Mouse (Mus musculus): ENCODE measurements around the gene Tshz2. TPM values are rescaled to one million over a fixed set of nuclear protein-coding genes. Genes with fewer than 3 reads are reported as not detected.

The Tshz2 gene
- polyA plus RNA-seq, 1 experiment from 2014 or later = 8.4 TPM

DNA sequence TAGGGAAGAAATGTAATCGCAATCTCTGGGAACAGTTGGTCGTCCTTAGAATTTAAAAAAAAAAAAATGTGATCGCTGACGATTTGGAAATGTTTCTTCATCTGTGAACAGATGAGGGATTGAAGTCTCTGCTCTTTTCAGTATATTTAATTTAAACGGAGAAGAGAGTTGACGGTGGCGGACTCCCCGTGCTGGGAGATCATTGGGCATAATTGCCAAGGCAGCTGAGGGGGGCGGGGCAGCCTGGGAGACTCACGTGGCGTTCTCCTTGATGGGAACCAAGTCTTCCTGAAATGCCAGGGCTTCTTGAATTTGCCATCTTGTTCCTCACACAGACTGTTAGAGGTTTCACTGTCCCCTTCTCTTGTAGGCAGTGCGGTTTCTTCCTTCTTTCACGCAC is 404.5 kb downstream of the Tshz2 start:
- H3K9me3 ChIP-seq = no peaks in the 10 kb centered on the region
- H3K36me3 ChIP-seq (replicated peaks) = no peaks in the 10 kb centered on the region
- H3K27me3 ChIP-seq = peaks cover 60% of the 10 kb centered on the region
- H3K27ac ChIP-seq = no peak overlapping the region
- peaks cover 17% of the 10 kb centered on the region; the same call in 1 of the 2 replicates for H3K4me1 ChIP-seq
- ATAC-seq (ENCODE audit: low FRiP score) = peak; percentile 58; the same call in 1 of the 2 replicates
- no peak overlapping the region for H3K4me2 ChIP-seq
- 50% methylated on average over 13 of the region's 13 CpGs for WGBS
- H3K9ac ChIP-seq = no peak overlapping the region
- H3K4me3 ChIP-seq (replicated peaks) = no peak overlapping the region

DNA sequence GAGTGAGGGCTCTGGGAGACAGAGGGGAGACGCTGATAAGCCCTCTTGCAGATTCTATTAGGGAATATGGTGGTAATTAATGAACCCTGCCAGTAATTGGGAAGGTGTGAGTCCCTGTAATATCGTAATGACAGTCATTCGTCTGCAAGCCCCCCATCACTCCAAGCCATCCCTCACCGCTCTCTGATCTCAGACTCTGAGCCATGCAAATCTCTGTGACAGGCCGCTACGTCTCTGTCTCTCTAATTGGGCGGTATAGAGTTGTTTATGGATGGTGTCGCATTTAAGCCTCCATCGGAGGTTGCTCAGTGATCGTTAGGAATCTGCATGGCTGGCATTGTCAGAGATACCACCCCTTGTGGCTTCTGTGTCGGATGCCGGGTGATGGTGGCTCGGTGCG is 407.0 kb downstream of the Tshz2 start:
- Histone ChIP-seq H3K36me3 (replicated peaks) (no peaks in the 10 kb centered on the region), H3K4me1 (peaks cover 15% of the 10 kb centered on the region; the same call in 1 of the 2 replicates), H3K4me2 (no peak overlapping the region), H3K9me3 (no peaks in the 10 kb centered on the region), H3K9ac (no peak overlapping the region), H3K27me3 (peaks cover 49% of the 10 kb centered on the region), H3K4me3 (replicated peaks) (no peak overlapping the region), H3K27ac (no peak overlapping the region)
- WGBS = 54% methylated on average over 14 of the region's 14 CpGs
- ATAC-seq (ENCODE audit: low FRiP score) = no peak

DNA sequence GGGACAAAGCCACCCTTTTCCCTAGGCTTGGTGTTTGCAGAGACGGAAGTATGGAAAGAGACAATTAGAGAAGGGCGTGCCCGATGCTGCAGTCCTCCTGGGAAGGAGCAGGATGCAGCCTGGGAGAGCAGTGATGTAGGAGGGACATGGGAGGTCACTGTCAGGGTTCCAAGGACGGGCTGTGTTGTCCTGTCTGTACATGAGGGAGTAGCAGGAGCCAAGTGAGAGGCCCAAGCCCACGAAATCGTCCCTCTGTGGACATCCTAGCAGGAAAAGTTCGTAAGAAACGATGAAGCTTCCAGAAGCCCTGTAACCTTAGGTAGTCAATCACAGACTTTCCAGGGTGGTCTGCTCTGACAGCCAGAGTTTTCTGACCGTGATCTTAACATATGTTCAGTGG is 408.3 kb downstream of the Tshz2 start:
- 72% methylated on average over 9 of the region's 9 CpGs for WGBS
- Histone ChIP-seq H3K27me3 (peaks cover 49% of the 10 kb centered on the region), H3K27ac (no peak overlapping the region), H3K9ac (no peak overlapping the region), H3K4me2 (no peak overlapping the region), H3K4me3 (replicated peaks) (no peak overlapping the region), H3K4me1 (peaks cover 14% of the 10 kb centered on the region; the same call in 1 of the 2 replicates), H3K36me3 (replicated peaks) (no peaks in the 10 kb centered on the region), H3K9me3 (peaks cover 4% of the 10 kb centered on the region; the same call in 1 of the 2 replicates)
- no peak for ATAC-seq (ENCODE audit: low FRiP score)

DNA sequence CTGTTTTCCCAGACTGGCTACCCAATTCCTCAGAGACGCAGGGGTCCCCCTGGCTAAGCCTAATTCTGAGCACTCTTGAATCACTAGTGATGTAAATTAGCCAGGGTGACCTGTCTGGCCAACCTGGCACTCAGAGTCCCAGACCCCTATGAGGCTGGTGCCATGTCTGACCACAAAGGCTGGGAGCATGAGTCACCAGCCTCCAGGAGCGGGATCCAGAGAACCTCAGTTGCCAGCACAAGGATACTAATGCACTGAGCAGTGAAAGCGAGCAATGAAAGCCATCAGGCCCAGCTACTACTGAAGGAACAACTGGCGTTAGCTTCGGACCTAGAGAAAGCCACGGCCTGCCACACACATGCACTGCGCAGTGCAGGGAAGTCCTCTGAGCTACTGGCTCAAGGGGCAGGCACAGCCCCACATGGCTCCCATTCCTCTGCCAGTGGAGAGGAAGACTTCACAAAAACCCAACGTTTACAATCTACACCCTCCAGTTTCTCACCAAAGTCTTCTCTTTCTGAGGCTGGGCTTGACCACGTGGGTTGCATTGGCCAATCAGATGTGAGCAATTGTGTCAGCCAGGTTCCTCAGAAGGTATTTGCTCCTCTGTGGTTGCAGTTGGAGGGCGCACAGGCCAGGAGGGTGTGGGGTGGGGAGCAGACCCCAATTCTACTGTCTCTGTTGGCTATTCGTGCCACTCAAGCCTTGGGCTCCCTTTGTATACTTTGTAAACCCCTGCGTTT is 409.8 kb downstream of the Tshz2 start:
- Histone ChIP-seq H3K4me1 (peaks cover 6% of the 10 kb centered on the region; the same call in 1 of the 2 replicates), H3K27ac (no peak overlapping the region), H3K27me3 (peaks cover 49% of the 10 kb centered on the region), H3K36me3 (replicated peaks) (no peaks in the 10 kb centered on the region), H3K4me2 (no peak overlapping the region), H3K4me3 (replicated peaks) (no peak overlapping the region), H3K9ac (no peak overlapping the region), H3K9me3 (peaks cover 4% of the 10 kb centered on the region; the same call in 1 of the 2 replicates)
- no peak for ATAC-seq (ENCODE audit: low FRiP score)
- 85% methylated on average over 12 of the region's 12 CpGs for WGBS

DNA sequence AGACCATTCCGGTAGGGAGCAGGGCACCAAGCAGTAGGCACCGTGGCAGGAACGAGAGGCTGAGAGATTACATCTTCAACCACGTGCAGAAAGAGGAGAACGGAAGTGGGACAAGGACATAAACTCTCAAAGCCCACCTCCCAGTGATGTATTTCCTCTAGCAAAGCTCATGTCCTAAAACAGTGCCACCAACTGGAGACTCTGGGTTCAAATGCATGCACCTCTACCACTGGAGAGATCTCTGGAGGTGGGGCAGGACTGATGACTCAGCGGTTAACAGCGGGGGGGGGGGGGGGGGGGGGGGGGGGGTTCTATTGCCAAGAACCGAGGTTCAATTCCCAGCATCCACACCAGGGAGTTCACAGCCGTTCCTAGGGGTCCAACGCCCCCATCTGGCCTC is 410.5 kb downstream of the Tshz2 start:
- Histone ChIP-seq H3K9ac (no peak overlapping the region), H3K27ac (no peak overlapping the region)
- WGBS = 81% methylated on average over 10 of the region's 10 CpGs

DNA sequence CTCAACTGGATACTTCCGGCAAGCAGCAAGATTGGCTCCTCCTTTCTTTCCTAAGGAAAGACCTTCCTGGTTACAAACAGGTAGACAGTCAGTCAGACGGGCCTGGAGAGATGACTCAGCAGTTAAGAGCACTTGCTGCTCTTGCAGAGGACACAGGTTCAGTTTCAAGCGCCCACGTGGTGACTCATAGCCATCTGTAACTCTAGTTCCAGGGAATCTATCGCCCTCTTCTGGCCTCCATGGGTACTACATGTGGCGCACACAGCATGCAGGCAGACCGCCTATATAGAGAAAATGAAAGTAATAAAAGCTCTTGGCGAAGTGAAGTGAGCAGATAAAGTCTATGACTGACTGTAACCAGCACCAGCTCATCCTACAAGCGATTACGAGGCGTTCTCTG is 413.1 kb downstream of the Tshz2 start:
- no peak overlapping the region for H3K9ac ChIP-seq
- peaks cover 4% of the 10 kb centered on the region; the same call in 1 of the 2 replicates for H3K9me3 ChIP-seq
- ATAC-seq (ENCODE audit: low FRiP score) = no peak
- H3K36me3 ChIP-seq (replicated peaks) = no peaks in the 10 kb centered on the region
- no peak overlapping the region for H3K4me2 ChIP-seq
- WGBS = 82% methylated on average over 11 of the region's 11 CpGs
- H3K27ac ChIP-seq = no peak overlapping the region
- peaks cover 32% of the 10 kb centered on the region for H3K27me3 ChIP-seq
- no peak overlapping the region for H3K4me3 ChIP-seq (replicated peaks)
- no peaks in the 10 kb centered on the region for H3K4me1 ChIP-seq

More for the DNA sequence above, 410.5 kb downstream of the Tshz2 start:
- Histone ChIP-seq H3K4me3 (replicated peaks) (no peak overlapping the region), H3K4me2 (no peak overlapping the region), H3K27me3 (peaks cover 48% of the 10 kb centered on the region), H3K9me3 (peaks cover 4% of the 10 kb centered on the region; the same call in 1 of the 2 replicates), H3K4me1 (peaks cover 6% of the 10 kb centered on the region; the same call in 1 of the 2 replicates), H3K36me3 (replicated peaks) (no peaks in the 10 kb centered on the region)
- no peak for ATAC-seq (ENCODE audit: low FRiP score)

DNA sequence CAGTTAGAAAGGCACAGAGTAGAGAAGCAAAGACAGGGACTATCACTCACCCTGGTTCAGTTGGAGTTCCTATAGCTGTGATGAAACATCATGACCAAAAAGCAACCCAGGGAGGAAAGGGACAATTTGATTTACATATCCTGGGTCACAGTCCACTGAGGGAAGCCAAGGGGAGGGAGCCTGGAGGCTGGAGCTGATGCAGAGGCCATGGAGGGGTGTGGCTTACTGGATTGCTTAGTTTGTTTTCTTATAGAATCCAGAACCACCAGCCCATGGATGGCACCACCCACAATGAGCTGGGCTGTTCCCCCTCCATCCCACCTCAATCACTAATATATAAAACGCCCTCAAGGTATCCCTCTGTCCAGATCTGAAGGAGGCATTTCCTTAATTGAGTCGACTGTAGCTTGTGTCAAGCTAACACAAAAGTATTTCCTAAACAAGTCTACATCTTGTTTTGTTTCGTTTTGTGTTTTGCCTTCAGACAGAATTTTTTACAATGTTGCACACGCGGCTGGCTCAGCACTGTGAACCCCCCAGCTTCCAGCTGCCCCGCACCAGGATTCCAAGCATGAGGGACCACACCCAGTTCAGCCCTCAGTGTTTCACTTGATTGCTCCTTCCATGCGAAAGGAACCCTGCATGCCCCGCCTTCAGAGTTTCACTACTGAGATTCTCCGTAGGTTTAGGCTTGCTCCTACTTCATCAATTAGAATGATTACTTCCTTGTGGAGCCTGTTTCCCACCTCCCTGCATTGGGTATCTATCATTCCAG is 413.7 kb downstream of the Tshz2 start:
- peaks cover 6% of the 10 kb centered on the region for H3K4me1 ChIP-seq
- no peak overlapping the region for H3K4me2 ChIP-seq
- WGBS = 88% methylated on average over 9 of the region's 9 CpGs
- H3K9ac ChIP-seq = no peak overlapping the region
- peaks cover 26% of the 10 kb centered on the region for H3K27me3 ChIP-seq
- H3K36me3 ChIP-seq (replicated peaks) = no peaks in the 10 kb centered on the region
- no peak overlapping the region for H3K27ac ChIP-seq
- peaks cover 4% of the 10 kb centered on the region; the same call in 1 of the 2 replicates for H3K9me3 ChIP-seq
- ATAC-seq (ENCODE audit: low FRiP score) = no peak
- H3K4me3 ChIP-seq (replicated peaks) = no peak overlapping the region

DNA sequence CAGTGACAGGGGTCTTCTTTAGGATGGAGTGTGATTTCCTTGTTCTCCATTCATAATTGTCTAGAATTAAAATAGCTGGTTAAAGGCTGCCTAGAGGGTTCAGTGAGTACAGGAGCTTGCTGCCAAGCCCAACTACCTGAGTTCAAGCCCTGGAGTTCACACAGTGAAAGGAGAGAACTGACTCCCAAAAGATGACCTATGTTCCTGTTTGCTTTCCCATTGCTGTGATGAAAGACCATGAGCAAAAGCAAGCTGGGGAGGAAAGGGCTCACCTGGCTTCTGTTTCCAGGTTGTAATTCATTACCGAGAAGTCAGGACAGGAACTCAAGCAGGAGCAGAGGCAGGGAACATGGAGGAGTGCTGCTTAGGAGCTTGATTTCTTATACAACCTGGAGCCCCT is 416.0 kb downstream of the Tshz2 start:
- 93% methylated on average over 1 of the region's 1 CpGs for WGBS

DNA sequence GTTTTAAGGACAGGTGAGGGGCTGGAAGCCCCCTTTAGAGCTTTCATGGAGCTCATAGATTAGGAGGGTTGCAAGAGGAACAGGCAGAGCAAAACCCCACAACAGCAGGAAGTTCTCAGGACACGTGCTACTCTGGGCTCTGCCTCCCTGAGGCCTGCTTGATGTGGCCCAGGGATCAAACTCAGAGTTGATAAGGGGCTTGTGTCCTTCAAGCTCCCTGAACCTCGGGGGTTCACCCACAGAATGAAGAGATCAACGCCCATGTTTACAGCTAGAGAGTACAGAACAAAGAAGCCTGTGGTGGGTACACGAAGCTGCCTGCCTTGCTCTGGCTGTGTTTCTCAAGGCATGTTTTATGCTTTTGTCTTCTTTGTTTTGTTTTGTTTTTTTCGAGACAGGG is 417.8 kb downstream of the Tshz2 start:
- ATAC-seq (ENCODE audit: low FRiP score) = no peak
- H3K36me3 ChIP-seq (replicated peaks) = no peaks in the 10 kb centered on the region
- no peak overlapping the region for H3K4me2 ChIP-seq
- peaks cover 7% of the 10 kb centered on the region for H3K4me1 ChIP-seq
- H3K9me3 ChIP-seq = peaks cover 4% of the 10 kb centered on the region; the same call in 1 of the 2 replicates
- H3K4me3 ChIP-seq (replicated peaks) = no peak overlapping the region
- H3K27me3 ChIP-seq = peaks cover 4% of the 10 kb centered on the region; the same call in 1 of the 2 replicates
- 32% methylated on average over 5 of the region's 5 CpGs for WGBS
- no peak overlapping the region for H3K9ac ChIP-seq
- H3K27ac ChIP-seq = no peak overlapping the region

More for the DNA sequence above, 416.0 kb downstream of the Tshz2 start:
- H3K4me1 ChIP-seq = peaks cover 7% of the 10 kb centered on the region
- H3K27me3 ChIP-seq = peaks cover 12% of the 10 kb centered on the region; the same call in 1 of the 2 replicates
- H3K9ac ChIP-seq = no peak overlapping the region
- H3K9me3 ChIP-seq = peaks cover 4% of the 10 kb centered on the region; the same call in 1 of the 2 replicates
- H3K4me3 ChIP-seq (replicated peaks) = no peak overlapping the region
- H3K36me3 ChIP-seq (replicated peaks) = no peaks in the 10 kb centered on the region
- ATAC-seq (ENCODE audit: low FRiP score) = no peak
- H3K27ac ChIP-seq = no peak overlapping the region
- H3K4me2 ChIP-seq = no peak overlapping the region

DNA sequence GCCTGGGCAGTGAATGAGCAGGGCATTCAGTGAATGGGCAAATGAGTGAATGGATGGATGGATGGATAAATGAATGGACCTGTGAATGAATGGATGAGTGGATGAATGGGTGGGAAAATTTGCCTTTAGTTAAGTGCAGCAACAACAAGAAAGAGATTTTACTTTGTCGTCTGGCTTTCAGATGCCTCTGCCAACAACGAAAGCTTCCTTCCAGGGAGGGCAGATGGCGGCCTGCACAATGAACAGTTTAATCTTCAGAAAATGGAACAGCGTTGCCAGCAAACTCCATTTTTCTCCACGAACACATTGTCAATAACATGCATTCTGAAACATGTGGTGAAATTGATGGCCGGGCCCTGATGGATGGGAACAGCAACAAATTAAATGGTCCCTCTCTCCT is 418.6 kb downstream of the Tshz2 start:
- Histone ChIP-seq H3K4me1 (peaks cover 7% of the 10 kb centered on the region), H3K27me3 (peaks cover 4% of the 10 kb centered on the region; the same call in 1 of the 2 replicates), H3K4me2 (no peak overlapping the region), H3K36me3 (replicated peaks) (no peaks in the 10 kb centered on the region), H3K9me3 (no peaks in the 10 kb centered on the region), H3K4me3 (replicated peaks) (no peak overlapping the region), H3K9ac (no peak overlapping the region), H3K27ac (no peak overlapping the region)
- ATAC-seq (ENCODE audit: low FRiP score) = no peak
- 29% methylated on average over 6 of the region's 6 CpGs for WGBS

DNA sequence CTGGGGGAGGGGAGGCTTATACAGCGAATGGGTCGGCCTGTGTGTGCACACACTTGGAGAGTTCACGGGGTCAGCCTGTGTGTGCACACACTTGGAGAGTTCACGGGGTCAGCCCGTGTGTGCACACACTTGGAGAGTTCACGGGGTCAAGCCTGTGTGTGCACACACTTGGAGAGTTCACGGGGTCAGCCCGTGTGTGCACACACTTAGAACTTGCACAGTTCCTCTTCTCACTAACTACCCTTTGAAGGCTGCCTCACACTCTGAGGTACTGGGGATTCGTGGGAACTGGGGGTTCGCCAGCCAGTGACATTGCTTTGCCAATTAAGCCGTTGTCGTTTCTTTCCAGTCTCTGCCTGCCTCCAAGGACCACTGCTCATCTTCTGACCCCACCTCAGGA is 422.1 kb downstream of the Tshz2 start:
- H3K4me1 ChIP-seq = peaks cover 7% of the 10 kb centered on the region
- WGBS = 78% methylated on average over 12 of the region's 12 CpGs
- no peak overlapping the region for H3K4me2 ChIP-seq
- no peak overlapping the region for H3K27ac ChIP-seq
- no peak for ATAC-seq (ENCODE audit: low FRiP score)
- H3K9me3 ChIP-seq = 0 out of 2 replicates have a peak, but pooled peaks cover under 1% of the 10 kb centered on the region
- H3K27me3 ChIP-seq = no peaks in the 10 kb centered on the region
- no peak overlapping the region for H3K4me3 ChIP-seq (replicated peaks)
- no peak overlapping the region for H3K9ac ChIP-seq
- no peaks in the 10 kb centered on the region for H3K36me3 ChIP-seq (replicated peaks)

DNA sequence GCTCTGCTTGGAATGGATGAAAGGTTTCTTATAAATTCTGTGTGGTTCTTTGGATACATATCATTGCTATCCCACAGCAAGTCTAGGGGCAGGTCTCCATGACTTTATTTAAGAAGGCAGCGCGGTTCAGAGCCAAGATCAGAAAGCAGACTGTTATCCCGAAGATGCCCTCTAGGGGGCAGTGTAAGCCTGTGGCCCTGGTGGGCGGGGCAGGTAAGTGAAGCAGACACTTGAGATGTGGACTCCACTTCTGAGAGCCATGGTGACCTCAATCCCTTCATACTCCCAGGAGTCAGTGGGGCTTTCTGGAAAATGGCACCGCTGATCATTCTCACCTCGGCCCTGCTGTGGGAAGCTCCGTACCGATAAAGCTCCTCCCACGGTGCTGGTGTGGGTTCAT is 422.6 kb downstream of the Tshz2 start:
- Histone ChIP-seq H3K4me3 (replicated peaks) (no peak overlapping the region), H3K36me3 (replicated peaks) (no peaks in the 10 kb centered on the region), H3K27ac (no peak overlapping the region), H3K9ac (no peak overlapping the region), H3K4me1 (peaks cover 7% of the 10 kb centered on the region), H3K27me3 (no peaks in the 10 kb centered on the region), H3K9me3 (0 out of 2 replicates have a peak, but pooled peaks cover 5% of the 10 kb centered on the region), H3K4me2 (no peak overlapping the region)
- WGBS = 41% methylated on average over 9 of the region's 9 CpGs
- no peak for ATAC-seq (ENCODE audit: low FRiP score)

Data from forebrain, embryonic 12.5 days (tissue).